Mouse (Mus musculus) liver, embryonic 16.5 days (tissue): ENCODE measurements around the gene Rsg1. TPM values are rescaled to one million over a fixed set of nuclear protein-coding genes. Genes with fewer than 3 reads are reported as not detected.

Experiments used
- ATAC-seq: fragments of 200-750 bp; cut with Nextera tagmentation; 2 replicates; pipeline ENCODE4 v1.8.0; 2017; ENCODE audit warnings: low read depth, mild to moderate bottlenecking, moderate number of reproducible peaks, moderate library complexity
- H3K27ac ChIP-seq: fragments of 300-500 bp; sonication (generic); 2 replicates; pipeline ENCODE4 v1.5.1; 2014; ENCODE audit warnings: mild to moderate bottlenecking, low read length
- H3K27me3 ChIP-seq: fragments of 300-500 bp; sonication (generic); 2 replicates; pipeline ENCODE4 v1.6.1; 2014; ENCODE audit warnings: low read depth, low read length, mixed read lengths; ENCODE audit not compliant: control insufficient read depth, insufficient read depth
- H3K36me3 ChIP-seq: fragments of 300-500 bp; sonication (generic); 2 replicates; pipeline ENCODE4 v1.6.1; 2014; ENCODE audit warnings: mild to moderate bottlenecking; ENCODE audit not compliant: control insufficient read depth, insufficient read depth
- H3K4me1 ChIP-seq: fragments of 300-500 bp; sonication (generic); 2 replicates; pipeline ENCODE4 v1.6.1; 2014; ENCODE audit warnings: low read depth, low read length, mixed read lengths; ENCODE audit not compliant: control insufficient read depth
- H3K4me2 ChIP-seq: fragments of 300-500 bp; sonication (generic); 2 replicates; pipeline ENCODE4 v1.6.1; 2014; ENCODE audit warnings: low read depth, low read length, mixed read lengths
- H3K4me3 ChIP-seq: fragments of 300-500 bp; sonication (generic); 2 replicates; pipeline ENCODE4 v1.5.1; 2014; ENCODE audit warnings: low read depth, mild to moderate bottlenecking, low read length
- H3K9ac ChIP-seq: fragments of 300-500 bp; sonication (generic); 2 replicates; pipeline ENCODE4 v1.6.1; 2014; ENCODE audit warnings: low read depth, low read length
- H3K9me3 ChIP-seq: fragments of 300-500 bp; sonication (generic); replicated peaks from 2 replicates; pipeline ENCODE4 v1.6.1; 2016; ENCODE audit warnings: low read length; ENCODE audit not compliant: control insufficient read depth
- WGBS: fragments of 180-500 bp; shearing (Covaris S2); extraction: QIAGEN DNeasy Blood & Tissue Kit; methylation state at CpG from one replicate; pipeline ENCODE4 v1.1.7; 2014; ENCODE audit not compliant: insufficient replicate concordance; 5-methylcytosine and 5-hydroxymethylcytosine counted together
- polyA plus RNA-seq: library from polyadenylated mRNA; unstranded; fragments of >200 nt; fragmentation: Nextera tagmentation; extraction: Ambion mirVana; gene quantifications from 2 replicates; pipeline ENCODE4 v1.2.1, GENCODE M21; 2015

The Rsg1 gene
- polyA plus RNA-seq, 1 experiment from 2014 or later: 0.99 TPM

GRCm38 (mm10) chr4:141248614-141248978 is 34.8 kb downstream of the Rsg1 start:
- Histone ChIP-seq H3K27ac (no peak overlapping the region), H3K4me3 (no peak overlapping the region; the same call in 1 of the 2 replicates), H3K27me3 (peaks cover 56% of the 10 kb centered on the region), H3K9ac (no peak overlapping the region), H3K9me3 (no peaks in the 10 kb centered on the region), H3K4me2 (no peak overlapping the region), H3K36me3 (no peaks in the 10 kb centered on the region), H3K4me1 (no peaks in the 10 kb centered on the region; the same call in 1 of the 2 replicates)
- 12% methylated on average over 11 of the region's 11 CpGs for WGBS
- ATAC-seq: no peak

GRCm38 (mm10) chr4:141249383-141249782 is 35.6 kb downstream of the Rsg1 start:
- Histone ChIP-seq H3K27me3 (peaks cover 49% of the 10 kb centered on the region), H3K4me2 (no peak overlapping the region), H3K9me3 (no peaks in the 10 kb centered on the region), H3K9ac (no peak overlapping the region), H3K4me1 (no peaks in the 10 kb centered on the region; the same call in 1 of the 2 replicates), H3K4me3 (no peak overlapping the region), H3K36me3 (no peaks in the 10 kb centered on the region), H3K27ac (no peak overlapping the region)
- ATAC-seq: no peak
- WGBS: 44% methylated on average over 11 of the region's 11 CpGs

- 65% methylated on average over 8 of the region's 8 CpGs for WGBS
- Histone ChIP-seq H3K9ac (no peak overlapping the region), H3K4me1 (no peaks in the 10 kb centered on the region; the same call in 1 of the 2 replicates), H3K27me3 (peaks cover 32% of the 10 kb centered on the region), H3K4me3 (no peak overlapping the region), H3K4me2 (no peak overlapping the region), H3K27ac (no peak overlapping the region), H3K36me3 (no peaks in the 10 kb centered on the region), H3K9me3 (no peaks in the 10 kb centered on the region)
- no peak for ATAC-seq
Observed at GRCm38 (mm10) chr4:141251071-141251470, 37.3 kb downstream of the Rsg1 start.

- H3K9ac ChIP-seq: no peak overlapping the region
- H3K9me3 ChIP-seq: no peaks in the 10 kb centered on the region
- H3K27ac ChIP-seq: no peak overlapping the region
- WGBS: 28% methylated on average over 2 of the region's 2 CpGs
- H3K27me3 ChIP-seq: peaks cover 17% of the 10 kb centered on the region
- no peak overlapping the region for H3K4me3 ChIP-seq
- no peaks in the 10 kb centered on the region for H3K4me1 ChIP-seq
- no peak for ATAC-seq
- H3K36me3 ChIP-seq: no peaks in the 10 kb centered on the region
- no peak overlapping the region for H3K4me2 ChIP-seq
Observed at GRCm38 (mm10) chr4:141252641-141253040, 38.9 kb downstream of the Rsg1 start.

GRCm38 (mm10) chr4:141254234-141254633 is 40.5 kb downstream of the Rsg1 start:
- ATAC-seq: no peak
- H3K36me3 ChIP-seq: no peaks in the 10 kb centered on the region
- H3K4me2 ChIP-seq: no peak overlapping the region
- H3K4me3 ChIP-seq: no peak overlapping the region
- H3K9ac ChIP-seq: no peak overlapping the region
- peaks cover under 1% of the 10 kb centered on the region for H3K27me3 ChIP-seq
- no peaks in the 10 kb centered on the region for H3K4me1 ChIP-seq
- H3K27ac ChIP-seq: no peak overlapping the region
- H3K9me3 ChIP-seq: no peaks in the 10 kb centered on the region
- WGBS: 80% methylated on average over 16 of the region's 16 CpGs

GRCm38 (mm10) chr4:141257440-141257839 is 43.7 kb downstream of the Rsg1 start:
- no peaks in the 10 kb centered on the region for H3K9me3 ChIP-seq
- H3K36me3 ChIP-seq: no peaks in the 10 kb centered on the region
- no peaks in the 10 kb centered on the region for H3K4me1 ChIP-seq
- no peak for ATAC-seq
- 55% methylated on average over 5 of the region's 5 CpGs for WGBS
- no peak overlapping the region for H3K4me3 ChIP-seq
- no peak overlapping the region for H3K27ac ChIP-seq
- H3K4me2 ChIP-seq: no peak overlapping the region
- H3K27me3 ChIP-seq: no peaks in the 10 kb centered on the region
- no peak overlapping the region for H3K9ac ChIP-seq

GRCm38 (mm10) chr4:141259413-141259812 is 45.7 kb downstream of the Rsg1 start:
- Histone ChIP-seq H3K36me3 (no peaks in the 10 kb centered on the region), H3K4me2 (no peak overlapping the region), H3K4me1 (no peaks in the 10 kb centered on the region), H3K27me3 (no peaks in the 10 kb centered on the region), H3K4me3 (no peak overlapping the region), H3K27ac (no peak overlapping the region), H3K9me3 (no peaks in the 10 kb centered on the region), H3K9ac (no peak overlapping the region)
- WGBS: 69% methylated on average over 12 of the region's 12 CpGs
- ATAC-seq: no peak

- 56% methylated on average over 16 of the region's 16 CpGs for WGBS
- no peak for ATAC-seq
- H3K27ac ChIP-seq: no peak overlapping the region
Observed at GRCm38 (mm10) chr4:141260007-141260723, 46.4 kb downstream of the Rsg1 start.

GRCm38 (mm10) chr4:141262906-141263637 is 49.3 kb downstream of the Rsg1 start:
- WGBS: 62% methylated on average over 10 of the region's 10 CpGs
- Histone ChIP-seq H3K4me1 (no peaks in the 10 kb centered on the region), H3K9me3 (no peaks in the 10 kb centered on the region), H3K36me3 (no peaks in the 10 kb centered on the region), H3K4me2 (no peak overlapping the region), H3K27me3 (no peaks in the 10 kb centered on the region), H3K9ac (no peak overlapping the region), H3K27ac (no peak overlapping the region), H3K4me3 (no peak overlapping the region)
- no peak for ATAC-seq

More at GRCm38 (mm10) chr4:141260007-141260723, 46.4 kb downstream of the Rsg1 start:
- Histone ChIP-seq H3K9ac (no peak overlapping the region), H3K27me3 (no peaks in the 10 kb centered on the region), H3K4me2 (no peak overlapping the region), H3K4me3 (no peak overlapping the region), H3K36me3 (no peaks in the 10 kb centered on the region), H3K9me3 (no peaks in the 10 kb centered on the region), H3K4me1 (no peaks in the 10 kb centered on the region)
